Mouse (Mus musculus): ENCODE measurements around the gene Rhoj.

The Rhoj gene

DNA sequence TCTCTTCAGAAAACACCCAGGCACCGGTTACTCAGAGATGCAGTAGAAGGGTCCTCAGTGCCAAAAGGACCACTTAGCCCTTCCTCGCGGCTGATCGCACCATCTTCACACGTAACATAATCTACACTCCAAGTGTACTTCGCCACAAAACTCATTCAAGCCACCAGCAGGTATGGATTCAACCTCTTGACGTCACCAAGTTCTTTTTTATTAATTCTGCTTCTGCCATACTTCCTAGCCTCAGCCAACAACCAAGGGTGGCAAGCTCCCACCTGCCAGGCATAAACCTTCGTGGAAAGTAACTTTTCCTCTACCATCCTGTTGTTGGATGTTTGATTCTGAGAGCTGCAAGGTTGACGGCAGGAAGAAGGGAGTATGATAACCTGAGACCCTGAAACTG is 80.4 kb downstream of the Rhoj start:
- TF ChIP-seq CTCF (conservative IDR thresholded peaks at IDR 0.05; ENCODE audit: low read length) (no peak), NANOG (IDR thresholded peaks at IDR 0.05; ENCODE audit: borderline replicate concordance, low read length) (no peak), POU5F1 (IDR thresholded peaks at IDR 0.05; ENCODE audit: borderline replicate concordance, low read length) (no peak)
- Histone ChIP-seq H3K27me3 (ENCODE audit: insufficient read depth, low read length) (peaks cover 25% of the 10 kb centered on the region), H3K4me1 (replicated peaks; ENCODE audit: low read depth, low read length) (peaks cover 5% of the 10 kb centered on the region; the same call in 1 of the 2 replicates), H3K36me3 (ENCODE audit: insufficient read depth, low read length) (no peaks in the 10 kb centered on the region), H3K4me3 (replicated peaks; ENCODE audit: low read length) (no peak overlapping the region), H3K9me3 (ENCODE audit: low read length) (no peaks in the 10 kb centered on the region)

DNA sequence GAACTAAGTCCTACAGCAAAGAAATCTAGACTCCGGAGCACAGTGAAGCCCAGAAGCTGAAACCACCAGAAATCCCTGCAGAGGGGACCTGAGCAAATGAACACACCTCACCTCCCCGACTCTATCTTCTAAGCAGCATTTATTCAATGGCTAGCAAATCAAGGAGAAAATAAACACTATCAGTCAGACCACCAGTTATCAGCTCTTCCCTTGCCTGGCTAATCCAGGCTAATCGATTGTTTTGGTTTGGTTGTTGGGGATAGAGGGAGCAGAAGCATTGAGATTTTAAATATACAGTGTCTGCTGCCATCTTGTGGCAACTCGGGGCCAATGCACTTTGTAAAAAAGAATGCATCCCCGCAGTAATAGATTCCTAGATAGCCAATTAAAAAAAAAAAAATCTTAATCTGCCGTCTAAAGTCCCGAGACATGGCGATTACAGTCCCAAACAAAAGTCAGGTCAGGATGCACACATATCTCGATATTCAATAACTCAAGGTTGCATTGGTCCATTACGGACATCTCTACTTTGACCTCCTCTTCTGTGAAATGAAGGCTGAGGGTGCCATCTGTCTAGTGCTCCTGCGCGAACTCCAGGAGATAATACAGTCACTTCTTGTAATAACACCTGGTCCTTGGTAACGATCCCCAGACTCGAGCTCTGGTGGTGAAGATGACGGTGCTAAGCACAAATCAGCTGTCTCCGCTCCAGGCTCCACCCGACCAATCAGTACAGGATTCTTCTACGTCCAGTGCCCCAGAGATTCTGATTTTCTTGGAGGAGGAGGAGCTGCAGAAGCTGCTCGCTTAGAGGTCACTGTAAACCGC is 81.4 kb downstream of the Rhoj start:
- H3K4me3 ChIP-seq (replicated peaks; ENCODE audit: low read length) = peak overlapping the region; percentile 37
- peaks cover 5% of the 10 kb centered on the region; the same call in 1 of the 2 replicates for H3K4me1 ChIP-seq (replicated peaks; ENCODE audit: low read depth, low read length)
- H3K27me3 ChIP-seq (ENCODE audit: insufficient read depth, low read length) = peaks cover 25% of the 10 kb centered on the region
- no peaks in the 10 kb centered on the region for H3K9me3 ChIP-seq (ENCODE audit: low read length)
- TF ChIP-seq NANOG (IDR thresholded peaks at IDR 0.05; ENCODE audit: borderline replicate concordance, low read length) = no peak
- peak; percentile 74 for TF ChIP-seq CTCF (conservative IDR thresholded peaks at IDR 0.05; ENCODE audit: low read length)
- no peaks in the 10 kb centered on the region for H3K36me3 ChIP-seq (ENCODE audit: insufficient read depth, low read length)

DNA sequence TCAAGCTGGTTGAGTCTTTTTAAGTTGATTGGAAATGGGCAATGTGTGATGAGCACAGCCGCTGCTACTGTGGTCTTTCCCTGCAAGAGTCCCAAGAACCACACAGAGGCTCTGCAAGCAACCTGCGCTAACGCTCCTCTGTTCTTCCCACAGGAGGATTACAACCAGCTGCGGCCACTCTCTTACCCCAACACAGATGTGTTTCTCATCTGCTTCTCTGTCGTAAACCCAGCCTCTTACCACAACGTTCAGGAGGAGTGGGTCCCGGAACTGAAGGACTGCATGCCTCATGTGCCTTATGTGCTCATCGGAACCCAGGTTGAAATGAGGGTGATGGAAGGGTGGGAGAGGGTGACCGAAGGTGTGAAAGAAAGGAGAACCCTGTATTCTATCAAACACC is 83.4 kb downstream of the Rhoj start:
- peaks cover 23% of the 10 kb centered on the region for H3K27me3 ChIP-seq (ENCODE audit: insufficient read depth, low read length)
- peaks cover 5% of the 10 kb centered on the region; the same call in 1 of the 2 replicates for H3K4me1 ChIP-seq (replicated peaks; ENCODE audit: low read depth, low read length)
- H3K9me3 ChIP-seq (ENCODE audit: low read length) = no peaks in the 10 kb centered on the region
- TF ChIP-seq POU5F1 (IDR thresholded peaks at IDR 0.05; ENCODE audit: borderline replicate concordance, low read length) = no peak
- no peak for TF ChIP-seq NANOG (IDR thresholded peaks at IDR 0.05; ENCODE audit: borderline replicate concordance, low read length)
- TF ChIP-seq CTCF (conservative IDR thresholded peaks at IDR 0.05; ENCODE audit: low read length) = no peak
- no peaks in the 10 kb centered on the region for H3K36me3 ChIP-seq (ENCODE audit: insufficient read depth, low read length)
- H3K4me3 ChIP-seq (replicated peaks; ENCODE audit: low read length) = no peak overlapping the region

DNA sequence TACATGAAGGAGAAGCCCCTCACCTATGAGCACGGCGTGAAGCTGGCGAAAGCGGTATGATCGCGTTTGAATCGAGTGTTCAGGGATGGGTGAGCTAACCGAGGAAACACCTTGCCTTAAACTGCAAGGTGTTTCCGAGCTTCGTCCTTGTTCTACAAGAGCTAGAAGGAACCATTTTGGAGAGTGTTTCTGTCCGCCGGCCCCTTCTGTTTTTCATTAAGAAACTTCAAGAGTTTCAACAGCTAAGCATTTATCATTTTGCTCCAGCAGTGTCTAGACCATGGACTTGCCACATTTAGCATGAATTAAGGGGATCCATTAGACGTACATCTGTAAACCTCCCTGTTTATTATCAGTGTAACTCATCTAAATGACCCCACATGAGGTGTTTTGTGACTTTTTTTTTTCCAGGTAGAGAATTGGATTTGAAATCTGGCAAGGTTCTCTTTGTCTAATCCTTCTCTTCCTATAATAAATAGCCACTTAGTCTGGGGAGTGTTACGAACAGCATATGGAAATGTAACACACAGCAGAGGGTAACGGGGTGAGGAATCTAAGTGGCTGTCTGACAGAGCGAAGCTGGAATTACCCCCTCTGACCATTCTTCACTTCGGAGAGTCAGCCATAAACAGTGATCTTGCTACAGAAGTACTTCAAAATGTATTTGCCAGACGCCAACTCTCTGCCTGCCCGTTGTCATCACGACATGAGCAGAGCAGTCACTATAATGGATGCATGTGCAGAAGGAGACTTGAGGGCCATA is 86.1 kb downstream of the Rhoj start:
- Histone ChIP-seq H3K4me1 (replicated peaks; ENCODE audit: low read depth, low read length) (no peaks in the 10 kb centered on the region), H3K9me3 (ENCODE audit: low read length) (no peaks in the 10 kb centered on the region), H3K4me3 (replicated peaks; ENCODE audit: low read length) (no peak overlapping the region), H3K27me3 (ENCODE audit: insufficient read depth, low read length) (0 out of 2 replicates have a peak, but pooled peaks cover 2% of the 10 kb centered on the region), H3K36me3 (ENCODE audit: insufficient read depth, low read length) (no peaks in the 10 kb centered on the region)
- TF ChIP-seq CTCF (conservative IDR thresholded peaks at IDR 0.05; ENCODE audit: low read length) (no peak), POU5F1 (IDR thresholded peaks at IDR 0.05; ENCODE audit: borderline replicate concordance, low read length) (no peak), NANOG (IDR thresholded peaks at IDR 0.05; ENCODE audit: borderline replicate concordance, low read length) (no peak)

DNA sequence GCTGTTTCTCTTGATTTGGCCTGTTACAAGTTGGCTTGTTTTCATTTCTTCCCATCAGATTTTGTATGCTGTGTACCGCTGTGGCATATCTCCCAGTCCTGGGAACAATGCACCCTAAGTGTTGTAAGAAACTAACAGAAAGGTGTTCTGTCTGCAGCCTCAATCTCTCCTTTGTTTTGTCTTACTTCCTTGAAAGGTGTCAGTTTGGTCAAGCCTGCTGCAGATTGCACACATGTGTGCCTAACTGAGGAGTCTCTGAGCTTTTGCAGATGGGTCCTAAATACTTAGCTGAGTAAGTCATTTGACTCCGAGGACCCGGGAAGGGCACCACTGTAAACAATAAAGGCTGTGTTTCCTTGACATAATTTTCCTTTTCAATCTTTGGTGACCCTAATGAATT is 88.5 kb downstream of the Rhoj start:
- Histone ChIP-seq H3K9me3 (ENCODE audit: low read length) (no peaks in the 10 kb centered on the region), H3K27me3 (ENCODE audit: insufficient read depth, low read length) (no peaks in the 10 kb centered on the region), H3K4me1 (replicated peaks; ENCODE audit: low read depth, low read length) (no peaks in the 10 kb centered on the region), H3K4me3 (replicated peaks; ENCODE audit: low read length) (no peak overlapping the region), H3K36me3 (ENCODE audit: insufficient read depth, low read length) (no peaks in the 10 kb centered on the region)
- TF ChIP-seq NANOG (IDR thresholded peaks at IDR 0.05; ENCODE audit: borderline replicate concordance, low read length) (no peak), CTCF (conservative IDR thresholded peaks at IDR 0.05; ENCODE audit: low read length) (no peak), POU5F1 (IDR thresholded peaks at IDR 0.05; ENCODE audit: borderline replicate concordance, low read length) (no peak)

DNA sequence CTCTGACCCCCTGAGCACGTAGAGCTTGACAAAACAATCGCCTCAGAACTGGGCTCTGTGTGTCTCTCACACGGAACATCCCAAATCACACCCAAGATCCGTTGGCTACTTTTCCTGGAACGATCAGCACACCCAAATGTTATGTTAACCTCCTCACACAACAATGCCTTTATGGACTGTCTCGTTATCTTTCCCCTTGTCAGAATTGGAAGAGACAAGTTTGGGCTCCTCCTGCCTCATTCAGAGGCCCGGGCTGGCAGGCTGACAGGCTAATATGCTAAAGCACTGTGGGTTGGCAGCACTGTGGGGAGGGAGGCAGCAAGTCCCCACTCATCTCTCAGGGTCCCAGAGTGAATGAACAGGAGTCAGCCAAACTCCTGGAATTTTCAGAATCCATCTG is 89.0 kb downstream of the Rhoj start:
- Histone ChIP-seq H3K36me3 (ENCODE audit: insufficient read depth, low read length) (no peaks in the 10 kb centered on the region), H3K4me1 (replicated peaks; ENCODE audit: low read depth, low read length) (no peaks in the 10 kb centered on the region), H3K4me3 (replicated peaks; ENCODE audit: low read length) (no peak overlapping the region), H3K9me3 (ENCODE audit: low read length) (no peaks in the 10 kb centered on the region), H3K27me3 (ENCODE audit: insufficient read depth, low read length) (no peaks in the 10 kb centered on the region)
- TF ChIP-seq POU5F1 (IDR thresholded peaks at IDR 0.05; ENCODE audit: borderline replicate concordance, low read length) = no peak
- TF ChIP-seq NANOG (IDR thresholded peaks at IDR 0.05; ENCODE audit: borderline replicate concordance, low read length) = no peak

DNA sequence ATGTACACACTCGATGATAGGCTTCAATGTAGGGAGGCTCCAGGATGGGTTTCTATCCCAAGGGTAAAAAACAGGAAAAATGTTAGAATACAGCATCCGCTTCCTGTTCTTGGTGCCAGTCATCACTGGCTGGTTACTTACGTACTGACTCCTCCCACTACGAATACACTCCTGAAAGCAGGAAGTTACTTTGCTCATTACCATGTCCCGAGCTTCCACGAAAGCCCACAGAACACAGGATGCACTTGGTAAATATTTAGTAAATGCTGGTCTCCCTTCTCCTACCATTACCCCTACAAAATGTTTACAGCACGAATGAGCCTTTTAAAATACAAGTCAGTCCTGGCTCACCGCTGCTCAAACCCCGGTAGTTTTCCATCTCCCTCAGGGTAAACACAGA is 104.8 kb downstream of the Rhoj start:
- Histone ChIP-seq H3K4me1 (replicated peaks; ENCODE audit: low read depth, low read length) (no peaks in the 10 kb centered on the region), H3K4me3 (replicated peaks; ENCODE audit: low read length) (no peak overlapping the region), H3K36me3 (ENCODE audit: insufficient read depth, low read length) (no peaks in the 10 kb centered on the region), H3K9me3 (ENCODE audit: low read length) (no peaks in the 10 kb centered on the region), H3K27me3 (ENCODE audit: insufficient read depth, low read length) (0 out of 2 replicates have a peak, but pooled peaks cover 2% of the 10 kb centered on the region)
- TF ChIP-seq CTCF (conservative IDR thresholded peaks at IDR 0.05; ENCODE audit: low read length) (no peak), NANOG (IDR thresholded peaks at IDR 0.05; ENCODE audit: borderline replicate concordance, low read length) (no peak)

DNA sequence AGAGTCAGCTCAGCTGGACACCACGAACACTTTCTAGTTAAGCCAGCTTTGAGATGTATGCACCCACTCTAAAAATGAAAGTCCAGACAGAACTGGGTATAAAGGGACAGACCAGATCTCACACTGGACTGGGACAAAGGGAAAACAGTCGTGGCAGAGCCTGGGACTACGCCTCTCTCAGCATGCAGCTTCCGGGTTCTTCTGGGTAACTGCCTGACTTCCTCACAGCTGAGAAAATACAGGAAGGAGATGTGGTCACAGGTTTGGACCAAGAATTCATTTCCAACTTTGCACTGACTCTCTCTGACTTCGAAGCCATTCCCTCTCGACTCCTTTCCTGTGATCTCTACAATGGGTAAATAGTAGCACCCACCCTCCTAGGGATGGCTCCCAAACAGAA is 106.9 kb downstream of the Rhoj start:
- Histone ChIP-seq H3K4me1 (replicated peaks; ENCODE audit: low read depth, low read length) (no peaks in the 10 kb centered on the region), H3K27me3 (ENCODE audit: insufficient read depth, low read length) (0 out of 2 replicates have a peak, but pooled peaks cover 2% of the 10 kb centered on the region), H3K36me3 (ENCODE audit: insufficient read depth, low read length) (no peaks in the 10 kb centered on the region), H3K4me3 (replicated peaks; ENCODE audit: low read length) (no peak overlapping the region), H3K9me3 (ENCODE audit: low read length) (no peaks in the 10 kb centered on the region)
- TF ChIP-seq POU5F1 (IDR thresholded peaks at IDR 0.05; ENCODE audit: borderline replicate concordance, low read length) = no peak

Data from E14TG2a.4 (cell line).